Mouse (Mus musculus) ovary, postnatal 10 days (tissue): ENCODE measurements around the gene Inca1.

Experiments used
- DNase-seq: peaks from one replicate; pipeline ENCODE4 v3.0.0; 2022; ENCODE audit warnings: low spot score

Inca1 gene

GRCm38 (mm10) chr11:70699722-70700556 lies at the start of gene Inca1, which contains the start of gene Kif1c:
TSS of gene Inca1 (minus strand) at chr11:70700155.
TSS of gene Kif1c (plus strand) at chr11:70700548.
- peak; percentile 89 for DNase-seq

GRCm38 (mm10) chr11:70747876-70748545 lies 48.1 kb upstream of the Inca1 start:
- DNase-seq, result no peak

- no peak for DNase-seq
Measured at GRCm38 (mm10) chr11:70745636-70746035, 45.7 kb upstream of the Inca1 start.

DNA sequence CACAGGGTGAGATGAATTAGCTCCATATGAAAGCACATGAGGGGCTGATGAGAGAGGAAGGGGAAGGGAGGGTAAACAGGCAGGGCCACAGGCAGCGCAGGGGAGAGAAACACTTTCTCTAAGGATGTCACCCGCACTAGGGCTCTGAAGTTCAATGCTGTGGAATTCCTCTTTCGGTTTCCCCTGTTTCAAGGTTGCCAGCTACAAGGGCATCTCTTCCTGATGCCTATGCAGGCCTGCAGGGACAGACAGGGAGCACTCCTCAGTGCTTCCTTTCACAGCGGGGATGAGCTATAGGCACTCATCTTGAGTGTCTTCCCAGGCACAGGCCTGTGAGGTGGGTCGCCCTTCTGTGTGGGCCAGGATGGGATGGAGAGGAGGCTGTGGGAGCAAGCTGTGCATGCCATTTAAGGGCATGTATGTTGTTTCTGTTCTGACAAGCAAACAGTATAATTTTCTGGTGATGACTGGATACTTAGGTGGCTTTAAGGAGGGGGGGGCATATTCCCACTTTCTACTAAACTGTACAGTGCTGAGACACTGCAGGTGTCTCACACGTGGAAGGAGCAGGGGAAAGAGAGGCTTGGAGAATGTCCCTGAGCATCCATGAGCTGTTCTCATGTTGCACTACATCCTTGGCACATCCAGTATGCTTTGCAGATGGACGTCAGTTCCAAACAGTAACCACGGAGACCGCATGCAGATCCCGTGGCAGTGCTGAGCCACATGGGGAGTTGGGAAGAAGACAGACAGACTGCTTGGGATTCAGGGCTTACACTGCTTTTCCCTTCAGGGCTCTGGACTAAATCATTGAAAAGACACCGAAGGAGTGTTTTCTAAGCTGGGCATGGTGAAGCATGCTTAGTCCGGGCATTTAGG lies 42.9 kb upstream of the Inca1 start:
- DNase-seq, result no peak

DNA sequence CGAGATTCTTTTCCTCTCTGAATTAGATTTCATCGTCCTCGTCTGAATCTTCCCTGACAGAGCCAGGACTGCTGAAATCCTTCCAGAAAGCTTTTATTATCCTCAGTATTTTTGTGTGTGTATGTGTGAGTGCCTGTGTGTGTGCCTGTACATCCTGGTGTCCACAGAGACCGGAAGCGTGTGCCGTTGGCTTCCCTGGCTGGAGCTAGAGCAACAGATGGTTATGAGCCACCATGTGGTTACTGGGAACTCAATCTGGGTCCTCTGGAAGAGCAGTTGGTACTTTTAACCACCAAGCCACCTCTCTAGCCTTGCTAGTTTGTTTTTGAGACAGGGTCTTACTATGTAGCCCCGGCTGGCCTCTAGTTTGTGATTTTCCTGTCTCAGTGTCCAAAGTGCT lies 42.2 kb upstream of the Inca1 start:
- DNase-seq, result no peak

- DNase-seq, result no peak
Measured at GRCm38 (mm10) chr11:70741603-70742002, 41.6 kb upstream of the Inca1 start.

GRCm38 (mm10) chr11:70737749-70738148 lies 37.8 kb upstream of the Inca1 start:
- no peak for DNase-seq

GRCm38 (mm10) chr11:70733256-70733655 lies 33.3 kb upstream of the Inca1 start:
- no peak for DNase-seq

DNA sequence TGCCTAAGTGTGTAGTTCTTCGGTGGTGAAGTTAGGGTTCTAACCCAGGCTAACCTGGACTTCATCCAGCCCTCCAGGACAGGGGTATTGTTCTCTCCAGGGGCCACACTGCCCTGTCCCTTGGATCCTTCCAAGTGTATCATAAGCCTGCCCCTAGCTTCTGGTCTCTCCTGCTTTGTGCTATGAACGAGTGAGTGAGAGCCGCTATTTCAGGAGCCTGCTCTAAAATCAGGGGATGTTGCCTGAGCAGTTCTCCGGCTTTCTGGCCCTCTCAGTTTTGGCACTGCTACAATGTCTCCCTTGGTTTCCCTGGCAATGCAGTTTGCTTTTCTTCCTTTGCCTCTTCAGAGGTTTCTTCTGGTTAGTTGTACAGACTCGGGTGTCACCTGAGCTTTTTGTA lies 31.2 kb upstream of the Inca1 start:
- no peak for DNase-seq

GRCm38 (mm10) chr11:70730427-70731038 lies 30.6 kb upstream of the Inca1 start:
- no peak for DNase-seq

GRCm38 (mm10) chr11:70727385-70727784 lies 27.4 kb upstream of the Inca1 start:
- DNase-seq, result no peak

GRCm38 (mm10) chr11:70726585-70726984 lies 26.6 kb upstream of the Inca1 start:
- DNase-seq, result no peak

- DNase-seq, result no peak
Measured at GRCm38 (mm10) chr11:70724706-70725105, 24.8 kb upstream of the Inca1 start.

DNA sequence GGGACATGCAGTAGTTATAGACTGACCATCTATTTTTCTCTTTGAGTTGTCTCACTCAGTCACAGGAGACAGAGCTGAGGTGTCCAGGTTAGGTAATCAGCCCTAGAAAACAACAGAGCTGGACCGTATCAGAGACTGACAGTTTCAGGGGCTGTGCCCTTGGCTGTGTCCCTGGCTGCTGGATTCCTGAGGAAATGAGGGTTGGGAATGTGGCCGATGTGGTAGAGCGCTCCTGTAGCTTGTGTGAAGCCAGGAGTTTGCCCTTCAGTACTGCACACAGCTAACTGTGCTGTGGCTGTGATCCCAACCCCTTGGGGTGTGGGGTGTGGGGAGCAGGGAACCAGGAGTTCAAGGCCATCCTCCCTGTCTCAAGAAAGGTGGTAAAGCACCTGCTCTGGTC lies 21.1 kb upstream of the Inca1 start:
- DNase-seq, result no peak

- DNase-seq, result no peak
Measured at GRCm38 (mm10) chr11:70720567-70720966, 20.6 kb upstream of the Inca1 start.

- no peak for DNase-seq
Measured at GRCm38 (mm10) chr11:70718481-70718880, 18.5 kb upstream of the Inca1 start.

DNA sequence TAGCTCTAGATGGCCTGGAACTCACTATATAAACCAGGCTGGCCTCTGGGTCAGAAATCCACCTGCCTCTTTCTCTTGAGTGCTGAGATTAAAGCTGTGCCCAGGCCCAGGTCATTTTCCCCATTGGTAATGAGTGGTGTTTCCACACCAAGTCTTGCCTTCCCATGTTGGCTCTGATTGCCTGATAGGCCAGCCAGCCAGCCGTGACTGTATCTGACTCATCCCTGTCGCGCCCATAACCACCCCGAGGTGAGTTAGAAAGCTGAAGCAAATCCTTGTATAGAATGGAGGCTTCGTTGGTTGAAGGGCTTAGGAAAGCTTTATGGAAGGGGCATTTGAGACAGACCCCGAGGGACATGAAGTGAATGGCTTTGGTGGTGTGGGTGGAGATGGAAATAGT lies 15.9 kb upstream of the Inca1 start:
- no peak for DNase-seq

DNA sequence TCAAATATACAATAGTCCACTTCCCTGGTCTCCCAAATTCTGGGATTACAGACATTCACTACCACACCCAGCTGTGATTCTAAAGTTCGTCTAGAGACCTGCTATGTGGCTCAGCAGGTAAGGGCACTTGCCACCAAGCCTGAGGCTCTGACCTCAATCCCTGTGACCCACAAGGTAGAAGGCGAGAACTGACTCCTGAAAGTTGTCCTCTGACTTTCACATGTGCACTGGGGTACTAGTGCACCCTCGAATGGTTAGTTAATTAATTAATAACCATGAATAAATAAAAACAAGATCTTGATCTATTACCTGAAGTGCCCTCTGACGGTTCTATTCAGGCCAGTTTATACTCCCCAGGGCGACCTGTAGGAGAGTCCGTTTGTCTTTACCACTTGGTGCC lies 13.3 kb upstream of the Inca1 start:
- no peak for DNase-seq

DNA sequence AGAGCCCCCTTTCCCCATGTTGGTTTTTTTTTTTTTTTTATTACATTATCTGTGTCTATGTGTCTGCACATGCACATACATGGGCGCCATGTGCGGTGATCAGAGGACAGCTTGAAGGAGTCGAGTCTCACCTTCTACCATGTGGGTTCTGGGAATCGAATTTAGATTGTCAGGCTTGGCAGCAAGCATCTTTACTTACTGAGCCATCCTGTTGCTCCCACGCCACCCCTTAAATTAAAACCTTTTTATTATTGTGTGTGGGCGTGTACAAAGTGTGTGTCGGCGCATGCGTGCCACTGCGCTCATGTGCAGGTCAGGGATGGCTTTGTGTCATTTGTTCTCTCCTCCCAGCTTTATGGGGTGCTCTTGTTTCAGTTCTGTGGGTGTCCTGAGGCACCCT lies 11.1 kb upstream of the Inca1 start:
- DNase-seq, result no peak

DNA sequence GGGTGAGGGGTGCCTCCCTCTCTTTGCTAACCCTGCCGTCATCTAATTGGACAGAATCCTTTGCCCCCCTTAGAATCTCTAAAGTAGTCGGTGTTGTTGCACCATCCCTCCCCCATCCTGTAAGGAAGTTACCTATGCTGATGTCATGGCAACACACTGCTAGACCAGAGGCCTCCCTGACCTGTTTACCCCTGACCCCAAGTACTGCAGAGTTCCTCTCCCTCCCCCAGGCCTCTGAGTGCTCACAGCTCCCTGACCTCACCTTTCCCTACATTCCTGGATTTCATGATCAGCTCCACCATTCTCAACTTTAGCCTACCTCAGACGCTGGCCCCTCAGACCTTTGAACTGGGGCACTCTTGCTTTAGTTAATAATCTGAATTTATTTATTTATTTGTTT lies 6.2 kb upstream of the Inca1 start:
- DNase-seq, result no peak

GRCm38 (mm10) chr11:70702781-70703180 lies 2.8 kb upstream of the Inca1 start:
- no peak for DNase-seq
